Mouse (Mus musculus) brain, embryonic 14.5 days (tissue): ENCODE data around the gene Bub3.

ENCODE experiments used
- CTCF ChIP-seq: fragments of 200-500 bp; IDR thresholded peaks from 2 replicates; pipeline ENCODE4 v1.5.1; 2012; ENCODE audit warnings: inconsistent platforms, mild to moderate bottlenecking, moderate library complexity, borderline replicate concordance; ENCODE audit not compliant: insufficient read depth, insufficient read length; ENCODE audit errors: extremely low read depth
- POLR2A ChIP-seq: fragments of 200-500 bp; IDR thresholded peaks from 2 replicates; pipeline ENCODE4 v1.6.1; 2012; ENCODE audit warnings: mild to moderate bottlenecking, inconsistent platforms, borderline replicate concordance; ENCODE audit not compliant: poor library complexity, insufficient read depth, insufficient read length, severe bottlenecking; ENCODE audit errors: extremely low read depth

DNA sequence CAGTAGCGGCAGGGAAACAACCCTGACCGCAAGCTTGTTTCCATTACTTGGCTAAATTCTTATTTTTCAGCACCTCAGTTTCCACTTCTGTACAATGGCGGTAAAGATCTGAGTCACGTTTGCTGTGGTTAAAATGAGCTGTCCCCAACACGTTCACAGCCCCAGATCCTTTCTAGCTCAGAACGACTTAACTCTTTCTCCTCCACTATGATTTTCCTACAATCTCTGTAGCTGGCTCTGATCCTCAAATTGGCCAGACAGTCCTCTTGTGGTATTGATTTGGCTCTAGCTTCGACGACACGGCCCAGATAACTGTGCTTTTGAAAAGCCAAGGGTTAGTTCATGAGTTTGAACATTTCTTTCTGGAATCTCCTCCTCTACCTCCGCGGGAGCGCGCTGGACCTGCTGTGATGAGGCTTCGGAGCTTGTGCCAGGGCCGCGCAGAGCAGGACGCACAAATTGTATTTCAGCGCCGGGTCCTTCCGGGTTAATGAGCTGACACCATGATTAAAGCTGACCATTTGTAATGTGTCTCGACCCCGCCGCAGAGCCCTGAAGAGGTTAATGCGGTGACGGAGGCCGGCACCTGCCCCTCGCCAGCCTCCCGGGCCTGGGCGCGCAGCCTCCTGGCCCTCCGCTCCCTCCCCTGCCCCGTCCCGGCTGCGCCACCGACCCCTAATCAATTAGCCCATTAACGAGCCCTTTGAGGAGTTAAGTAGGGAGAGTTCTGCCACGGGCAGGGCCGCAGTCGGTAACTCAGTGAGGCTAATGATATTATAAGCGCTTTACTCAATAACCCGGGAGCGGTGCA lies 7.9 kb upstream of the Bub3 start:
- TF ChIP-seq CTCF: no peak
- no peak for TF ChIP-seq POLR2A
